Mouse (Mus musculus): ENCODE data around the gene Pdcd4. TPM values are rescaled to one million over a fixed set of nuclear protein-coding genes. Genes with fewer than 3 reads are reported as not detected.
"Not testable (repeated sequence)": the region's sequence is repeated elsewhere in the genome, so short reads cannot be mapped to it uniquely, and the experiment has no call there.

Pdcd4 gene
- polyA plus RNA-seq, 1 experiment from 2014 or later = 50.1 TPM

DNA sequence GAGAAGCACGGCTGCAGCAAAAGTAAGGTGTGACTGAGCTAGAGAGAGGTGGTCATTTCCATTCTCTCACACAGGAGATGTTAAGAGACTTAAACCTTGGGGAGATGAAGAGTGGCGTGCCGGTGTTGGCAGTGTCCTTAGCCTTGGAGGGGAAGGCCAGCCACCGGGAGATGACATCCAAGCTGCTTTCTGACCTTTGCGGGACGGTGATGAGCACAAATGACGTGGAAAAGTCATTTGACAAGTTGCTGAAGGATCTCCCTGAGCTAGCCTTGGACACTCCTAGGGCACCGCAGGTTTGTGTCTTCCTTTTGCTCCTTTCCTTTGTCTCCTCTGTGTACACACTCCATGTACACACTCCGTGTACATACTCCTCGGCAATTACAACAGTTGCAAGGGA, 27.5 kb downstream of the Pdcd4 start:
- Histone ChIP-seq H3K4me3 (ENCODE audit: low read depth, low read length) (no peak overlapping the region), H3K9me3 (ENCODE audit: control insufficient read depth, low read length) (no peaks in the 10 kb centered on the region), H3K36me3 (ENCODE audit: control insufficient read depth, insufficient read depth, low read length) (peaks cover 15% of the 10 kb centered on the region), H3K4me2 (no peak overlapping the region), H3K9ac (ENCODE audit: low read depth, low read length) (no peak overlapping the region), H3K4me1 (replicated peaks; ENCODE audit: control insufficient read depth, insufficient read depth, low read length) (no peaks in the 10 kb centered on the region), H3K27me3 (replicated peaks; ENCODE audit: control insufficient read depth, insufficient read depth, low read length) (no peaks in the 10 kb centered on the region), H3K27ac (ENCODE audit: low read depth, low read length) (no peak overlapping the region)
- DNase-seq (ENCODE audit: low spot score) (no peak), ATAC-seq (replicated peaks; ENCODE audit: low FRiP score) (no peak)
- 86% methylated on average over 10 of the region's 10 CpGs for WGBS

DNA sequence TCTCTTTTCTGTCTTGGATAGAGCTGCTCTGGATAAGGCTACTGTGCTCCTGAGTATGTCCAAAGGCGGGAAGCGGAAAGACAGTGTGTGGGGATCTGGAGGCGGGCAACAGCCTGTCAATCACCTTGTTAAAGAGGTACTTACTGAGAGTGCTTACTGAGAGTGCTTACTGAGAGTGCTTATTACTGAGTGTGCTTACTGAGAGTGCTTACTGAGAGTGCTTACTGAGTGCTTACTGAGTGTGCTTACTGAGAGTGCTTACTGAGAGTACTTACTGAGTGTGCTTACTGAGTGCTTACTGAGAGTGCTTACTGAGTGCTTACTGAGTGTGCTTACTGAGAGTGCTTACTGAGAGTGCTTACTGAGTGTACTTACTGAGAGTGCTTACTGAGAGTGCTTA, 30.0 kb downstream of the Pdcd4 start:
- H3K4me3 ChIP-seq (ENCODE audit: low read depth, low read length); H3K9me3 ChIP-seq (ENCODE audit: control insufficient read depth, low read length); H3K27me3 ChIP-seq (replicated peaks; ENCODE audit: control insufficient read depth, insufficient read depth, low read length); H3K4me2 ChIP-seq; H3K27ac ChIP-seq (ENCODE audit: low read depth, low read length); ATAC-seq (replicated peaks; ENCODE audit: low FRiP score); DNase-seq (ENCODE audit: low spot score); H3K9ac ChIP-seq (ENCODE audit: low read depth, low read length); H3K4me1 ChIP-seq (replicated peaks; ENCODE audit: control insufficient read depth, insufficient read depth, low read length): not testable (repeated sequence)
- H3K36me3 ChIP-seq (ENCODE audit: control insufficient read depth, insufficient read depth, low read length) = peaks cover 19% of the 10 kb centered on the region
- 93% methylated on average over 3 of the region's 3 CpGs for WGBS

DNA sequence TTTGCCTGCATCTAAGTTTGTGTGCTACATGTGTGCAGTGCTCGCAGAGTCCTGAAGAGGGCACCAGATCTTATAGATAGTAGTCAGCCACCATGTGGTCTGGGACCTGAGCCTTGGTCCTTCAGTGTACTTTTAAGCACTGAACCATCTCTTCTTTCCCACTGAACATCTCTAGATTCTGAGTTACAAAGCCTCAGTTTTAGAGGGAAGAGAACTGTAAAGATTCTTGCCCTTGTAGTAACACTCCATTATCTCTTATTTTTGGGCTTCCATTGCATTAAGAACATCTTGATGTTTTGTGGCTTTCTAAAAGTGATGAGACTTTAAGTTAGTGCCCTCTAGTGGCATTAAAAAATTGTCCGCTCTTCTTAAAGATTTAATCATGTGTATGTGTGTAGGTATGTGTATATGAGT, 33.3 kb downstream of the Pdcd4 start:
- ATAC-seq (replicated peaks; ENCODE audit: low FRiP score) (no peak), DNase-seq (ENCODE audit: low spot score) (no peak)
- H3K27me3 ChIP-seq (replicated peaks; ENCODE audit: control insufficient read depth, insufficient read depth, low read length) = no peaks in the 10 kb centered on the region
- H3K4me2 ChIP-seq = no peak overlapping the region
- no peaks in the 10 kb centered on the region for H3K4me1 ChIP-seq (replicated peaks; ENCODE audit: control insufficient read depth, insufficient read depth, low read length)
- no peak overlapping the region for H3K4me3 ChIP-seq (ENCODE audit: low read depth, low read length)
- H3K36me3 ChIP-seq (ENCODE audit: control insufficient read depth, insufficient read depth, low read length) = peaks cover 19% of the 10 kb centered on the region
- H3K9ac ChIP-seq (ENCODE audit: low read depth, low read length) = no peak overlapping the region
- H3K27ac ChIP-seq (ENCODE audit: low read depth, low read length) = no peak overlapping the region
- H3K9me3 ChIP-seq (ENCODE audit: control insufficient read depth, low read length) = no peaks in the 10 kb centered on the region
- 78% methylated on average over 2 of the region's 2 CpGs for WGBS

DNA sequence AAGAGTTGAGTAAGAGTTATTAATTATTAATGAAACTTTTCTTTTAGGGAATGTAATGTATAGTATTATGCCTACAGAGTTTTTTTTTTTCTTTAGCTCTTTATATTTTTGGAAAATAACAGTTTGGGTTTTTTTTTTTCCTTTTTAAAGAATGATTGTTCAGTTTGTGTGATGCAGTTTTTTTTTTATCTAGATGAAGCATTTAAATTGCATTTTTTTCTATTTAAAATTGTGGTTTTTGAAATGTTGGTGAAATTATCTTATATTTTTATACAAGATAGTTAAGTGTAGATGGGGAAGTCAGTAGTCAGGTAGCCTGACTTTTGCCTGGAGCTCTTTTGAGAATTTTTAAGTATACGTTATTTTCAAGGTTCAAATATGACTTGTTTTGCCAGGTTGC, 34.7 kb downstream of the Pdcd4 start:
- no peaks in the 10 kb centered on the region for H3K27me3 ChIP-seq (replicated peaks; ENCODE audit: control insufficient read depth, insufficient read depth, low read length)
- H3K4me2 ChIP-seq = no peak overlapping the region
- H3K27ac ChIP-seq (ENCODE audit: low read depth, low read length) = no peak overlapping the region
- H3K9ac ChIP-seq (ENCODE audit: low read depth, low read length) = no peak overlapping the region
- H3K36me3 ChIP-seq (ENCODE audit: control insufficient read depth, insufficient read depth, low read length) = peaks cover 22% of the 10 kb centered on the region
- WGBS = 73% methylated on average over 1 of the region's 1 CpGs
- ATAC-seq (replicated peaks; ENCODE audit: low FRiP score) (no peak), DNase-seq (ENCODE audit: low spot score) (no peak)
- no peaks in the 10 kb centered on the region for H3K4me1 ChIP-seq (replicated peaks; ENCODE audit: control insufficient read depth, insufficient read depth, low read length)
- no peak overlapping the region for H3K4me3 ChIP-seq (ENCODE audit: low read depth, low read length)
- no peaks in the 10 kb centered on the region for H3K9me3 ChIP-seq (ENCODE audit: control insufficient read depth, low read length)

DNA sequence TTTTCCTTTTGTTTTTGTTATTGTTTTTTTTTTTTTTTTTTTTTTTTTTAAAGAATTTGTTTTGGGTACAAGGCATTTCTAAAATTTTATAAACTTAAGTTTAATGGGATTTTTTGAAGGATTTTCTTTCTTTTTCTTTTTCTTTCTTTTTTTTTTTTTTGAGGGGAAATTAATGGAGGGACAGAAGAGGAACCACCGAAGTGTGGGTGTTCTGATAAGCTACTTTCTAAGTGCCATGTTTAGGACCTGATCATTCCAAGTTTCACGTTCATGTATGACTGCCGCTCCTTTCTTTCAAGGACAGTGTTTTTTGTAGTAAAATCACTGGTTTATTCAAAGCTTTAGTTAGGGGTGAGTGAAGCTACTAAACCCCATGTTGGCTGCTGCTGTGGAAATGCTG, 37.2 kb downstream of the Pdcd4 start:
- Histone ChIP-seq H3K27ac (ENCODE audit: low read depth, low read length) (no peak overlapping the region), H3K36me3 (ENCODE audit: control insufficient read depth, insufficient read depth, low read length) (peaks cover 13% of the 10 kb centered on the region), H3K9me3 (ENCODE audit: control insufficient read depth, low read length) (no peaks in the 10 kb centered on the region), H3K4me3 (ENCODE audit: low read depth, low read length) (no peak overlapping the region), H3K9ac (ENCODE audit: low read depth, low read length) (no peak overlapping the region), H3K4me2 (no peak overlapping the region), H3K27me3 (replicated peaks; ENCODE audit: control insufficient read depth, insufficient read depth, low read length) (no peaks in the 10 kb centered on the region), H3K4me1 (replicated peaks; ENCODE audit: control insufficient read depth, insufficient read depth, low read length) (no peaks in the 10 kb centered on the region)
- DNase-seq (ENCODE audit: low spot score) (no peak), ATAC-seq (replicated peaks; ENCODE audit: low FRiP score) (no peak)
- 49% methylated on average over 3 of the region's 3 CpGs for WGBS

DNA sequence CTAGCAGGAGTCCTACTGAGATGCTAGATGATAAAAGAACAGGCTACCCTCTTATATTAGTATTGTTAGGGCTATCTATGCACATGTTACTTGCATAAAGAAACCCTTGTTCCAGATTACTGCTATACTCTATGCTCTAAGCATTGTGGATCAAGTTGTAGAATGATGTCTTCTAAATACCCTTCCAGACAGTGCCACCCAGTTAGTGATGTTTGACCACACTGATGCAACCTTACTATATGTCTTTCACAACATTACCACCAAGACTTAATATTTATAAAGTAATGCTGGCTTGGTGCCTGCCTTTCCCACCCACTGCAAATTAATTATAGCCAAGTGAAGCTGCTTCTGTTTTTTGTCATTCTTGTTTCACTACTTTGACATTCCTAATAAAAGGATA, 41.0 kb downstream of the Pdcd4 start:
- H3K36me3 ChIP-seq (ENCODE audit: control insufficient read depth, insufficient read depth, low read length) = peaks cover 6% of the 10 kb centered on the region
- H3K9me3 ChIP-seq (ENCODE audit: control insufficient read depth, low read length) = no peaks in the 10 kb centered on the region
- H3K9ac ChIP-seq (ENCODE audit: low read depth, low read length) = no peak overlapping the region
- no peak for ATAC-seq (replicated peaks; ENCODE audit: low FRiP score)
- DNase-seq (ENCODE audit: low spot score) = no peak
- no peak overlapping the region for H3K4me2 ChIP-seq
- no peaks in the 10 kb centered on the region for H3K4me1 ChIP-seq (replicated peaks; ENCODE audit: control insufficient read depth, insufficient read depth, low read length)
- no peak overlapping the region; the same call in 1 of the 2 replicates for H3K27ac ChIP-seq (ENCODE audit: low read depth, low read length)
- no peaks in the 10 kb centered on the region for H3K27me3 ChIP-seq (replicated peaks; ENCODE audit: control insufficient read depth, insufficient read depth, low read length)
- H3K4me3 ChIP-seq (ENCODE audit: low read depth, low read length) = no peak overlapping the region

DNA sequence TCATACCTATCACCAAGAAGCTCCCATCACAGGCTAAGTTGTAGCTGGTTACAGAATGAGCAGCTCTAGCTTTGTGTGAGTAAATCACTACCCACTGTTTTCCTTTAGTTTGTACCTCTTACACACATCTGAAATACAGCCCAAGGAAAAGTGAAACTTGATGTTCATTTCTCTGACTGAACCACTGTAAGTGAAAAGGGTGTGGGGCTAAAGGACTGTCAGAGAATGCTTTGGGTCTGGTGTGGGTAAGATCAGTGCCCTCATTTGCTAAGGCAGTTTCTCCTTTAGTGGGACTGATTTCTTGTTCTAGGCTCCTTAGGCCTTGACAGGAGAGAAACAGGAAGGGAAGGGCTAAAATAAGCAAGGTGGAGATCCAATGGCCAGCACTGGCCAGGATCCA, 42.0 kb downstream of the Pdcd4 start:
- H3K4me3 ChIP-seq (ENCODE audit: low read depth, low read length) = no peak overlapping the region

DNA sequence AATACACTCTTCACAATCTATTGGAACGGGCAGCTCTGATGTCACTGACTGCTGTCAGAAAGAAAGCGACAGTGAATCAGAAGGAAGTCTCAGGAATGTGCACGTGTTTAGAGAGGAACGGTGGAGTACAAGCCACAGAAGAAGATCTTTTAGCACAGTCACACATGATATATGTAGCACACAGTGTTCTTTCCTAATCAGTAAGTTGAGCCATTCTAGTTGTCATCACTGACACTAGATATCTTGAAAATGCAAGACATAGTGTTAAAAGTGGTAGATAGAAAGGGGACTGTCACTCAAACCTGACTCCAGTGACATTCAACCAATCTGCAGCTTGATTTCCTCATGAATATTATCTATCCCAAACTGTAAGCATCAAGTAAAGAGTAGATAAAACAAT, 47.4 kb downstream of the Pdcd4 start:
- no peak overlapping the region for H3K9ac ChIP-seq (ENCODE audit: low read depth, low read length)
- ATAC-seq (replicated peaks; ENCODE audit: low FRiP score) (no peak), DNase-seq (ENCODE audit: low spot score) (no peak)
- H3K9me3 ChIP-seq (ENCODE audit: control insufficient read depth, low read length) = no peaks in the 10 kb centered on the region
- WGBS = 67% methylated on average over 4 of the region's 4 CpGs
- peaks cover 4% of the 10 kb centered on the region; the same call in 1 of the 2 replicates for H3K36me3 ChIP-seq (ENCODE audit: control insufficient read depth, insufficient read depth, low read length)
- H3K4me2 ChIP-seq = no peak overlapping the region
- H3K4me1 ChIP-seq (replicated peaks; ENCODE audit: control insufficient read depth, insufficient read depth, low read length) = peaks cover 18% of the 10 kb centered on the region
- H3K27me3 ChIP-seq (replicated peaks; ENCODE audit: control insufficient read depth, insufficient read depth, low read length) = no peaks in the 10 kb centered on the region
- H3K4me3 ChIP-seq (ENCODE audit: low read depth, low read length) = no peak overlapping the region
- peak overlapping the region; percentile 28 for H3K27ac ChIP-seq (ENCODE audit: low read depth, low read length)

More for the DNA sequence above, 42.0 kb downstream of the Pdcd4 start:
- Histone ChIP-seq H3K4me2 (no peak overlapping the region), H3K27ac (ENCODE audit: low read depth, low read length) (no peak overlapping the region), H3K9ac (ENCODE audit: low read depth, low read length) (no peak overlapping the region), H3K4me1 (replicated peaks; ENCODE audit: control insufficient read depth, insufficient read depth, low read length) (no peaks in the 10 kb centered on the region), H3K9me3 (ENCODE audit: control insufficient read depth, low read length) (no peaks in the 10 kb centered on the region), H3K36me3 (ENCODE audit: control insufficient read depth, insufficient read depth, low read length) (peaks cover 7% of the 10 kb centered on the region; the same call in 1 of the 2 replicates), H3K27me3 (replicated peaks; ENCODE audit: control insufficient read depth, insufficient read depth, low read length) (no peaks in the 10 kb centered on the region)
- ATAC-seq (replicated peaks; ENCODE audit: low FRiP score) = no peak
- no peak for DNase-seq (ENCODE audit: low spot score)

DNA sequence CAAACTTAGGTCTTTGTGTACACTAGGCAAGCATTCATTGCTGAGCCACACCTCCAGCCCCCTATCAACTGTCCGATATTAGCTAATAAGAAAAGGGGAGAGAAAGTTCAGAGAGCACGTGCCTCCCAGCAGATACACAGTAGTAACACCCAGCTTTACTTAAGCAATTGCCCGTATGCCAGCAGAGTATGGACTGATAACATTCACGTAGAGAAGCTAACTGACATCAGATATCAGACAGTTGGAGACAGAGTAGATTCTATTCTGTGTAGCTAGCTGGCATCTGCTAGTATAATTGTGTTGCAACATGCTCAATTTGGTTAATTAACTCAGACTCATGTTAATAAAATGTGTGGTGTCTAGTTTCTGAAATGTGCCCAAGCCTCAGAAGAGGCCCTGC, 49.1 kb downstream of the Pdcd4 start:
- WGBS = 49% methylated on average over 4 of the region's 4 CpGs

More for the DNA sequence above, 49.1 kb downstream of the Pdcd4 start:
- Histone ChIP-seq H3K27me3 (replicated peaks; ENCODE audit: control insufficient read depth, insufficient read depth, low read length) (no peaks in the 10 kb centered on the region), H3K9me3 (ENCODE audit: control insufficient read depth, low read length) (no peaks in the 10 kb centered on the region), H3K9ac (ENCODE audit: low read depth, low read length) (no peak overlapping the region), H3K4me3 (ENCODE audit: low read depth, low read length) (no peak overlapping the region), H3K27ac (ENCODE audit: low read depth, low read length) (peak overlapping the region; percentile 50), H3K4me2 (peak overlapping the region; percentile 19; the same call in 1 of the 2 replicates), H3K4me1 (replicated peaks; ENCODE audit: control insufficient read depth, insufficient read depth, low read length) (peaks cover 20% of the 10 kb centered on the region), H3K36me3 (ENCODE audit: control insufficient read depth, insufficient read depth, low read length) (peaks cover 4% of the 10 kb centered on the region; the same call in 1 of the 2 replicates)
- ATAC-seq (replicated peaks; ENCODE audit: low FRiP score) (0 out of 2 replicates have a peak, but pooled peaks have one; percentile 3), DNase-seq (ENCODE audit: low spot score) (no peak)

Data from liver, embryonic 11.5 days (tissue).